Mouse (Mus musculus): Measurements from ENCODE around the gene Mettl21a. TPM values are rescaled to one million over a fixed set of nuclear protein-coding genes. Genes with fewer than 3 reads are reported as not detected.

Gene Mettl21a
- polyA plus RNA-seq, 1 experiment from 2014 or later = 6.6 TPM

- Histone ChIP-seq H3K9me3 (replicated peaks) (no peaks in the 10 kb centered on the region), H3K4me3 (replicated peaks) (no peak overlapping the region), H3K4me1 (replicated peaks) (no peaks in the 10 kb centered on the region), H3K4me2 (no peak overlapping the region), H3K36me3 (replicated peaks) (peaks cover 54% of the 10 kb centered on the region), H3K27me3 (no peaks in the 10 kb centered on the region), H3K9ac (no peak overlapping the region), H3K27ac (replicated peaks) (no peak overlapping the region)
- ATAC-seq (ENCODE audit: insufficient read depth) = no peak
Measured at GRCm38 (mm10) chr1:64568206-64568605, 48.8 kb downstream of the Mettl21a start.

- no peak overlapping the region for H3K27ac ChIP-seq (replicated peaks)
- H3K27me3 ChIP-seq = no peaks in the 10 kb centered on the region
- H3K4me1 ChIP-seq (replicated peaks) = no peaks in the 10 kb centered on the region
- H3K4me2 ChIP-seq = no peak overlapping the region
- no peak overlapping the region for H3K9ac ChIP-seq
- H3K9me3 ChIP-seq (replicated peaks) = no peaks in the 10 kb centered on the region
- 72% methylated on average over 3 of the region's 3 CpGs for WGBS (ENCODE audit: insufficient replicate concordance)
- no peak for ATAC-seq (ENCODE audit: insufficient read depth)
- no peak overlapping the region for H3K4me3 ChIP-seq (replicated peaks)
- peaks cover 41% of the 10 kb centered on the region for H3K36me3 ChIP-seq (replicated peaks)
Measured at GRCm38 (mm10) chr1:64560105-64560504, 56.9 kb downstream of the Mettl21a start.

Other genes starting within 250 kb of the Mettl21a start
- gene Creb1, start 84.6 kb downstream of the Mettl21a start, polyA plus RNA-seq (2015; fragmentation: Nextera tagmentation; extraction: Ambion mirVana) = 10.6 and 11.5 TPM in 2 replicates
- gene Ccnyl1, start 73.2 kb upstream of the Mettl21a start, polyA plus RNA-seq (2015; fragmentation: Nextera tagmentation; extraction: Ambion mirVana) = 0.67 and 0.98 TPM in 2 replicates
- 2.1 and 2.3 TPM in 2 replicates for gene Fzd5, start 120.5 kb upstream of the Mettl21a start, polyA plus RNA-seq (2015; fragmentation: Nextera tagmentation; extraction: Ambion mirVana)

Data from liver, embryonic 15.5 days (tissue).